Mouse (Mus musculus): ENCODE data around the gene Ccsap.
"Not testable (repeated sequence)": the region's sequence is repeated elsewhere in the genome, so short reads cannot be mapped to it uniquely, and the experiment has no call there.

- not testable (repeated sequence) for TF ChIP-seq CTCF, POLR2A (IDR thresholded peaks at IDR 0.05; ENCODE audit: extremely low read depth, insufficient read depth, low read length)
These were observed 50.7 kb downstream of the Ccsap start for GRCm38 (mm10) chr8:123809342-123809741.
